Mouse (Mus musculus) limb, embryonic 14.5 days (tissue): ENCODE results near the gene Ftcd. TPM values are rescaled to one million over a fixed set of nuclear protein-coding genes. Genes with fewer than 3 reads are reported as not detected.

Experiments used
- ATAC-seq: fragments of 200-750 bp; cut with Nextera tagmentation; 2 replicates; pipeline ENCODE4 v1.8.0; 2017; ENCODE audit warnings: low read depth, moderate number of reproducible peaks, moderate TSS enrichment; ENCODE audit not compliant: low FRiP score
- DNase-seq: peaks from one replicate; pipeline ENCODE4 v3.0.0-alpha.2; 2015; ENCODE audit warnings: low spot score
- H3K27ac ChIP-seq: fragments of 300-500 bp; sonication (generic); replicated peaks from 2 replicates; pipeline ENCODE4 v1.5.1; 2014; ENCODE audit warnings: low read depth, mild to moderate bottlenecking, low read length, moderate library complexity, mixed read lengths
- H3K27me3 ChIP-seq: fragments of 300-500 bp; sonication (generic); 2 replicates; pipeline ENCODE4 v1.6.1; 2014; ENCODE audit warnings: low read length, mixed read lengths; ENCODE audit not compliant: control insufficient read depth, insufficient read depth
- H3K36me3 ChIP-seq: fragments of 300-500 bp; sonication (generic); 2 replicates; pipeline ENCODE4 v1.6.1; 2014; ENCODE audit warnings: mild to moderate bottlenecking, low read length, moderate library complexity, mixed read lengths; ENCODE audit not compliant: control insufficient read depth, insufficient read depth
- H3K4me1 ChIP-seq: fragments of 300-500 bp; sonication (generic); 2 replicates; pipeline ENCODE4 v1.6.1; 2014; ENCODE audit warnings: antibody characterized with exemption, low read length, mixed read lengths; ENCODE audit not compliant: control insufficient read depth, insufficient read depth
- H3K4me2 ChIP-seq: fragments of 300-500 bp; sonication (generic); replicated peaks from 2 replicates; pipeline ENCODE4 v1.6.1; 2014; ENCODE audit warnings: low read depth, mild to moderate bottlenecking, low read length, moderate library complexity; ENCODE audit not compliant: severe bottlenecking
- H3K4me3 ChIP-seq: fragments of 300-500 bp; sonication (generic); replicated peaks from 2 replicates; pipeline ENCODE4 v1.5.1; 2014; ENCODE audit warnings: low read length
- H3K9ac ChIP-seq: fragments of 300-500 bp; sonication (generic); 2 replicates; pipeline ENCODE4 v1.6.1; 2014; ENCODE audit warnings: mild to moderate bottlenecking, low read depth, low read length, moderate library complexity; ENCODE audit not compliant: severe bottlenecking
- H3K9me3 ChIP-seq: fragments of 300-500 bp; sonication (generic); 2 replicates; pipeline ENCODE4 v1.6.1; 2016; ENCODE audit warnings: low read length; ENCODE audit not compliant: control insufficient read depth
- POLR2A ChIP-seq: fragments of 200-500 bp; IDR thresholded peaks from 2 replicates; pipeline ENCODE4 v1.8.0; 2012; ENCODE audit warnings: inconsistent platforms, mild to moderate bottlenecking, moderate library complexity, borderline replicate concordance; ENCODE audit not compliant: insufficient read depth, insufficient read length; ENCODE audit errors: extremely low read depth
- WGBS: fragments of 180-500 bp; shearing (Covaris S2); extraction: QIAGEN DNeasy Blood & Tissue Kit; methylation state at CpG from one replicate; pipeline ENCODE4 v1.1.7; 2014; 5-methylcytosine and 5-hydroxymethylcytosine counted together
- polyA plus RNA-seq, 2 experiments: library from polyadenylated mRNA; depleted of rRNA in 1 of 2; stranded (reverse) in 1 of 2; unstranded in 1 of 2; fragments of >200 nt; fragmentation: Nextera tagmentation in 1 of 2; extraction: Ambion mirVana in 1 of 2; gene quantifications; 2 replicates each; pipeline versions ENCODE4 v1.2.1 to v1.2.3; 2012 to 2014

Gene Ftcd
- polyA plus RNA-seq, 2 experiments = 0.06 to 0.08 TPM

- WGBS = 71% methylated on average over 9 of the region's 9 CpGs
Measured at GRCm38 (mm10) chr10:76537619-76538018, 37.8 kb upstream of the Ftcd start.

GRCm38 (mm10) chr10:76541336-76542085 is 33.9 kb upstream of the Ftcd start:
- no peak for TF ChIP-seq POLR2A
- peaks cover 93% of the 10 kb centered on the region for H3K36me3 ChIP-seq
- WGBS = 96% methylated on average over 11 of the region's 11 CpGs
- no peak overlapping the region for H3K4me3 ChIP-seq
- no peaks in the 10 kb centered on the region for H3K4me1 ChIP-seq
- no peaks in the 10 kb centered on the region for H3K27me3 ChIP-seq
- no peak for ATAC-seq
- no peaks in the 10 kb centered on the region for H3K9me3 ChIP-seq
- H3K27ac ChIP-seq = no peak overlapping the region
- no peak overlapping the region for H3K4me2 ChIP-seq
- H3K9ac ChIP-seq = no peak overlapping the region
- DNase-seq = no peak

More at GRCm38 (mm10) chr10:76537619-76538018, 37.8 kb upstream of the Ftcd start:
- no peak overlapping the region for H3K4me2 ChIP-seq
- no peaks in the 10 kb centered on the region for H3K9me3 ChIP-seq
- no peak overlapping the region for H3K9ac ChIP-seq
- no peak overlapping the region for H3K4me3 ChIP-seq
- H3K27me3 ChIP-seq = no peaks in the 10 kb centered on the region
- H3K27ac ChIP-seq = no peak overlapping the region
- H3K36me3 ChIP-seq = peaks cover 76% of the 10 kb centered on the region
- DNase-seq (no peak), ATAC-seq (no peak)
- no peak for TF ChIP-seq POLR2A
- no peaks in the 10 kb centered on the region for H3K4me1 ChIP-seq

GRCm38 (mm10) chr10:76542636-76543375 is 32.6 kb upstream of the Ftcd start:
- Histone ChIP-seq H3K27ac (no peak overlapping the region), H3K4me2 (no peak overlapping the region), H3K9ac (no peak overlapping the region), H3K36me3 (peaks cover 96% of the 10 kb centered on the region), H3K4me3 (no peak overlapping the region), H3K9me3 (no peaks in the 10 kb centered on the region), H3K27me3 (no peaks in the 10 kb centered on the region), H3K4me1 (no peaks in the 10 kb centered on the region)
- 87% methylated on average over 10 of the region's 10 CpGs for WGBS
- DNase-seq (no peak), ATAC-seq (no peak)
- TF ChIP-seq POLR2A = no peak

GRCm38 (mm10) chr10:76546566-76546965 is 28.9 kb upstream of the Ftcd start:
- Histone ChIP-seq H3K4me2 (no peak overlapping the region), H3K9me3 (no peaks in the 10 kb centered on the region), H3K9ac (no peak overlapping the region), H3K4me3 (no peak overlapping the region), H3K36me3 (peaks cover 96% of the 10 kb centered on the region), H3K27me3 (no peaks in the 10 kb centered on the region), H3K27ac (no peak overlapping the region), H3K4me1 (no peaks in the 10 kb centered on the region)
- no peak for DNase-seq
- ATAC-seq = no peak
- TF ChIP-seq POLR2A = no peak
- WGBS = 95% methylated on average over 8 of the region's 8 CpGs

- peaks cover 94% of the 10 kb centered on the region for H3K36me3 ChIP-seq
- no peaks in the 10 kb centered on the region for H3K27me3 ChIP-seq
- DNase-seq (no peak), ATAC-seq (no peak)
- H3K4me2 ChIP-seq = no peak overlapping the region
- TF ChIP-seq POLR2A = no peak
- H3K4me3 ChIP-seq = no peak overlapping the region
- no peak overlapping the region for H3K9ac ChIP-seq
- 96% methylated on average over 8 of the region's 8 CpGs for WGBS
- H3K9me3 ChIP-seq = no peaks in the 10 kb centered on the region
- H3K27ac ChIP-seq = no peak overlapping the region
- no peaks in the 10 kb centered on the region for H3K4me1 ChIP-seq
Measured at GRCm38 (mm10) chr10:76548218-76548617, 27.2 kb upstream of the Ftcd start.
